Mouse (Mus musculus): Measurements from ENCODE around the gene Gstm5. TPM values are rescaled to one million over a fixed set of nuclear protein-coding genes. Genes with fewer than 3 reads are reported as not detected.
"Not testable (repeated sequence)": the region's sequence is repeated elsewhere in the genome, so short reads cannot be mapped to it uniquely, and the experiment has no call there.

Gene Gstm5
- polyA plus RNA-seq, 1 experiment = 20.7 TPM

GRCm38 (mm10) chr3:107849693-107850031, 46.0 kb upstream of the Gstm5 start:
- TF ChIP-seq MYOG (IDR thresholded peaks at IDR 0.05; ENCODE audit: control insufficient read depth, extremely low read depth, insufficient read length) (no peak), MAX (IDR thresholded peaks at IDR 0.05) (no peak), CTCF (IDR thresholded peaks at IDR 0.05; ENCODE audit: control insufficient read depth, insufficient read depth, insufficient read length) (no peak), CEBPB (IDR thresholded peaks at IDR 0.05; ENCODE audit: low read depth) (peak; percentile 61)
- no peaks in the 10 kb centered on the region for H3K79me2 ChIP-seq (ENCODE audit: control insufficient read depth, insufficient read depth)
- no peaks in the 10 kb centered on the region for H3K27me3 ChIP-seq (ENCODE audit: control insufficient read depth, insufficient read depth, insufficient read length)
- H3K79me3 ChIP-seq (ENCODE audit: low read depth) = no peaks in the 10 kb centered on the region
- no peaks in the 10 kb centered on the region for H3K36me3 ChIP-seq (ENCODE audit: control insufficient read depth, insufficient read depth)
- H3K4me3 ChIP-seq (ENCODE audit: insufficient read depth, poor library complexity, severe bottlenecking) = no peak overlapping the region
- H3ac ChIP-seq (ENCODE audit: control insufficient read depth, insufficient read length, low read depth) = no peak overlapping the region

DNA sequence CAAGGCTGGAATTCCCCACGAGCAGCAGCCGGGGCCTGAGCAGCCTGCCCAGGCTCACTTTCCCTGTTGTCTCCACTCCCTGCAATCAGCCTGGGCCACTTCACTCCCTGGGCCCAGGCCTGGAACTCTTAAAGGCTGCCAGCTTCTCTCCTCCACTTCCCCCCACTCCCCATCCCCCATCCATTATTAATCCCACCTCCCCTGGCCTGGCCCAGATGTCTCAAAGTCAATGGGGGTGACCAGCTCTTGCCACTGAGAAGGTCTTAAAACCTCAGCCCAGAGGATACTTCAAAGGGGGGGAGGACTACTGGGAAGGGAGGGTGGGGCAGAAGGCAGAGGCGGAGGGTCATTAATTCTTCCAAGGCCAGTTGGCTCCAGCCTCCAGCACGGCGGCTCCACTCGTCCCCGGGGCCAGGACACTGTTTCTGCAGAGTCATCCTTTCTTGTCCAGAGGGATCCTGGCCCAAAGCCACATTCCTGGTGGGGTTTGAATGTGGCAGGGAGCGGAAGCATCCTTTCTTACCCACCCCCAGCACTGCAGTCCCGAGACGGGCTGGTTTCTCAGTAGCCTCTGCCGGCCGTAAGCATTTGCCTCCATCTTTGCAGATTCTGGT, 45.1 kb upstream of the Gstm5 start:
- no peaks in the 10 kb centered on the region for H3K27me3 ChIP-seq (ENCODE audit: control insufficient read depth, insufficient read depth, insufficient read length)
- H3K79me2 ChIP-seq (ENCODE audit: control insufficient read depth, insufficient read depth) = no peaks in the 10 kb centered on the region
- H3K4me3 ChIP-seq (ENCODE audit: insufficient read depth, poor library complexity, severe bottlenecking) = no peak overlapping the region

GRCm38 (mm10) chr3:107852786-107853185, 42.8 kb upstream of the Gstm5 start:
- no peaks in the 10 kb centered on the region for H3K79me2 ChIP-seq (ENCODE audit: control insufficient read depth, insufficient read depth)
- no peak overlapping the region for H3ac ChIP-seq (ENCODE audit: control insufficient read depth, insufficient read length, low read depth)
- no peaks in the 10 kb centered on the region for H3K36me3 ChIP-seq (ENCODE audit: control insufficient read depth, insufficient read depth)
- no peaks in the 10 kb centered on the region for H3K79me3 ChIP-seq (ENCODE audit: low read depth)
- H3K4me3 ChIP-seq (ENCODE audit: insufficient read depth, poor library complexity, severe bottlenecking) = no peak overlapping the region
- TF ChIP-seq FOSL1 (IDR thresholded peaks at IDR 0.05; ENCODE audit: insufficient read depth, low read length, poor library complexity, severe bottlenecking) = no peak
- TF ChIP-seq CTCF (IDR thresholded peaks at IDR 0.05; ENCODE audit: control insufficient read depth, insufficient read depth, insufficient read length) = no peak
- no peak for TF ChIP-seq MAX (IDR thresholded peaks at IDR 0.05)
- no peak for TF ChIP-seq MYOG (IDR thresholded peaks at IDR 0.05; ENCODE audit: control insufficient read depth, extremely low read depth, insufficient read length)
- TF ChIP-seq USF1 (IDR thresholded peaks at IDR 0.05; ENCODE audit: low read depth) = no peak
- TF ChIP-seq CEBPB (IDR thresholded peaks at IDR 0.05; ENCODE audit: low read depth) = no peak
- TF ChIP-seq MYOD1 (IDR thresholded peaks at IDR 0.05; ENCODE audit: control insufficient read depth, insufficient read length, low read depth) = no peak
- no peaks in the 10 kb centered on the region for H3K27me3 ChIP-seq (ENCODE audit: control insufficient read depth, insufficient read depth, insufficient read length)

More for the DNA sequence above, 45.1 kb upstream of the Gstm5 start:
- Histone ChIP-seq H3K36me3 (ENCODE audit: control insufficient read depth, insufficient read depth) (no peaks in the 10 kb centered on the region), H3ac (ENCODE audit: control insufficient read depth, insufficient read length, low read depth) (peak overlapping the region; percentile 32), H3K79me3 (ENCODE audit: low read depth) (no peaks in the 10 kb centered on the region)
- no peak for TF ChIP-seq MYOD1 (IDR thresholded peaks at IDR 0.05; ENCODE audit: control insufficient read depth, insufficient read length, low read depth)
- TF ChIP-seq MYOG (IDR thresholded peaks at IDR 0.05; ENCODE audit: control insufficient read depth, extremely low read depth, insufficient read length) = no peak
- TF ChIP-seq MAX (IDR thresholded peaks at IDR 0.05) = peak; percentile 35
- no peak for TF ChIP-seq CTCF (IDR thresholded peaks at IDR 0.05; ENCODE audit: control insufficient read depth, insufficient read depth, insufficient read length)
- TF ChIP-seq FOSL1 (IDR thresholded peaks at IDR 0.05; ENCODE audit: insufficient read depth, low read length, poor library complexity, severe bottlenecking) = no peak

GRCm38 (mm10) chr3:107853232-107854181, 42.1 kb upstream of the Gstm5 start:
- Histone ChIP-seq H3ac (ENCODE audit: control insufficient read depth, insufficient read length, low read depth) (no peak overlapping the region), H3K4me3 (ENCODE audit: insufficient read depth, poor library complexity, severe bottlenecking) (no peak overlapping the region), H3K79me3 (ENCODE audit: low read depth) (no peaks in the 10 kb centered on the region), H3K36me3 (ENCODE audit: control insufficient read depth, insufficient read depth) (no peaks in the 10 kb centered on the region), H3K79me2 (ENCODE audit: control insufficient read depth, insufficient read depth) (no peaks in the 10 kb centered on the region), H3K27me3 (ENCODE audit: control insufficient read depth, insufficient read depth, insufficient read length) (no peaks in the 10 kb centered on the region)
- TF ChIP-seq FOSL1 (IDR thresholded peaks at IDR 0.05; ENCODE audit: insufficient read depth, low read length, poor library complexity, severe bottlenecking) (no peak), MYOD1 (IDR thresholded peaks at IDR 0.05; ENCODE audit: control insufficient read depth, insufficient read length, low read depth) (no peak), USF1 (IDR thresholded peaks at IDR 0.05; ENCODE audit: low read depth) (no peak), CTCF (IDR thresholded peaks at IDR 0.05; ENCODE audit: control insufficient read depth, insufficient read depth, insufficient read length) (no peak), MAX (IDR thresholded peaks at IDR 0.05) (no peak), MYOG (IDR thresholded peaks at IDR 0.05; ENCODE audit: control insufficient read depth, extremely low read depth, insufficient read length) (no peak), CEBPB (IDR thresholded peaks at IDR 0.05; ENCODE audit: low read depth) (no peak)

DNA sequence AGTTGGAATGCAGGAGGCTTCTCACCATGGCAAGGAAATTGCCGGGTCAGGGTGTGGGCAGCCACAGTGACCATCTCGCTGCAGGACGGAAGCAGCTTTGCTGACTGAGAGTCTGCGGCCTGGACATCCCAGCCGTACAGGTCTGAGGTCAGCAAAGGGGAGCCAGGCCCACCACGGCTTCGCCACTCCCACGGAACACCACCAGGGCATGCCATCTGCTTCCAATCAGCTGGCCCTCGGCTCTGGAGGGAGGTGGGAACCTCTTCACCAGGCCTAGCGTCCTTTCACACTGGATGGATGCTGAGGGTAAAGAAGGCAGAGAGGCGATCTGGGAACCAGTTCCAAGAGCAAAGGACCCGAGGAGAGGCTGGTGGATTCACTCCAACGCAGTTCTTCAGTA, 40.3 kb upstream of the Gstm5 start:
- TF ChIP-seq MYOD1 (IDR thresholded peaks at IDR 0.05; ENCODE audit: control insufficient read depth, insufficient read length, low read depth) = no peak
- Histone ChIP-seq H3K79me3 (ENCODE audit: low read depth) (no peaks in the 10 kb centered on the region), H3K36me3 (ENCODE audit: control insufficient read depth, insufficient read depth) (no peaks in the 10 kb centered on the region), H3K79me2 (ENCODE audit: control insufficient read depth, insufficient read depth) (no peaks in the 10 kb centered on the region), H3ac (ENCODE audit: control insufficient read depth, insufficient read length, low read depth) (no peak overlapping the region), H3K4me3 (ENCODE audit: insufficient read depth, poor library complexity, severe bottlenecking) (no peak overlapping the region), H3K27me3 (ENCODE audit: control insufficient read depth, insufficient read depth, insufficient read length) (no peaks in the 10 kb centered on the region)

DNA sequence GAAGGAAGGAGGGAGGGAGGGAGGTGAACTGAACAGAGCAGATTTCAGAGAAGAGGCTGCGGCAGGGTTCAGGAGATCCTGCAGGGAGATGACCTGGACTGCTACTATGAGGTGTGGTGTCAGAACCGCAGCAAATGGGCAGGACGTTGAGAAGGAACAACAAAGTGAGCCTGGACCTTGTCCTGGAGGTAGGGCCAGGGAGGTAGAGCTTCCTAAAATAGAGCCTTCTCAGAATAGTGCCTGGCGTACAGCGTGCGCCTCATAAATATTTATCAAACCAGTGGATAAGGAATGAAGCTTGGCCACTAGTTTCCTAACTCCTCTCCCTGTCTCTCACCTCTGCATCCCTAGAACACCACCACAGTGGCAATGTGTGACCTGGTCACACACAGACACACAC, 38.0 kb upstream of the Gstm5 start:
- TF ChIP-seq MAX (IDR thresholded peaks at IDR 0.05) (no peak), USF1 (IDR thresholded peaks at IDR 0.05; ENCODE audit: low read depth) (no peak), MYOD1 (IDR thresholded peaks at IDR 0.05; ENCODE audit: control insufficient read depth, insufficient read length, low read depth) (no peak), FOSL1 (IDR thresholded peaks at IDR 0.05; ENCODE audit: insufficient read depth, low read length, poor library complexity, severe bottlenecking) (no peak), CEBPB (IDR thresholded peaks at IDR 0.05; ENCODE audit: low read depth) (no peak), MYOG (IDR thresholded peaks at IDR 0.05; ENCODE audit: control insufficient read depth, extremely low read depth, insufficient read length) (no peak), CTCF (IDR thresholded peaks at IDR 0.05; ENCODE audit: control insufficient read depth, insufficient read depth, insufficient read length) (no peak)
- H3ac ChIP-seq (ENCODE audit: control insufficient read depth, insufficient read length, low read depth) = no peak overlapping the region
- no peak overlapping the region for H3K4me3 ChIP-seq (ENCODE audit: insufficient read depth, poor library complexity, severe bottlenecking)
- no peaks in the 10 kb centered on the region for H3K36me3 ChIP-seq (ENCODE audit: control insufficient read depth, insufficient read depth)
- H3K79me2 ChIP-seq (ENCODE audit: control insufficient read depth, insufficient read depth) = no peaks in the 10 kb centered on the region
- H3K79me3 ChIP-seq (ENCODE audit: low read depth) = no peaks in the 10 kb centered on the region
- H3K27me3 ChIP-seq (ENCODE audit: control insufficient read depth, insufficient read depth, insufficient read length) = no peaks in the 10 kb centered on the region

DNA sequence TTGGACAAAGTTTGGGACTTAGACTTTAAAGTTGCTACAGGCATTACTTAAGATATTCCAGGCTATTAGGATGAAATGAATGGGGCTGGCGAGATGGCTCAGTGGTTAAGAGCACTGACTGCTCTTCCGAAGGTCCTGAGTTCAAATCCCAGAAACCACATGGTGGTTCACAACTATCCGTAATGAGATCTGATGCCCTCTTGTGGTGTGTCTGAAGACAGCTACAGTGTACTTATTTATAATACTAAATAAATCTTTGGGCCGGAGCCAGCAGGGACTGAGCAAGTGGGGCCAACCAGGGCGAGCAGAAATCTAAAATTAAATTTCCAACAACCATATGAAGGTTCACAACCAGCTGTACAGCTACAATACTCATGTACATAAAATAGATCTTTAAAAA, 34.1 kb upstream of the Gstm5 start:
- not testable (repeated sequence) for H3K36me3 ChIP-seq (ENCODE audit: control insufficient read depth, insufficient read depth); H3K27me3 ChIP-seq (ENCODE audit: control insufficient read depth, insufficient read depth, insufficient read length); H3K4me3 ChIP-seq (ENCODE audit: insufficient read depth, poor library complexity, severe bottlenecking); H3K79me3 ChIP-seq (ENCODE audit: low read depth); H3K79me2 ChIP-seq (ENCODE audit: control insufficient read depth, insufficient read depth); H3ac ChIP-seq (ENCODE audit: control insufficient read depth, insufficient read length, low read depth)
